Mouse (Mus musculus) kidney, embryonic 14.5 days (tissue): ENCODE data around the gene Pias4. TPM values are rescaled to one million over a fixed set of nuclear protein-coding genes. Genes with fewer than 3 reads are reported as not detected.
A peak's percentile ranks its signal among the peaks of the same experiment; 100 is the strongest.

Source experiments
- ATAC-seq: fragments of 200-750 bp; cut with Nextera tagmentation; 2 replicates; pipeline ENCODE4 v1.8.0; 2017; ENCODE audit warnings: moderate number of reproducible peaks, mild to moderate bottlenecking, moderate TSS enrichment, moderate library complexity; ENCODE audit not compliant: low FRiP score, low TSS enrichment
- H3K27ac ChIP-seq: fragments of 300-500 bp; sonication (generic); 2 replicates; pipeline ENCODE4 v1.5.1; 2014; ENCODE audit warnings: low read depth, mild to moderate bottlenecking, low read length, moderate library complexity, mixed read lengths
- H3K27me3 ChIP-seq: fragments of 300-500 bp; sonication (generic); 2 replicates; pipeline ENCODE4 v1.6.1; 2014; ENCODE audit warnings: mild to moderate bottlenecking, low read length; ENCODE audit not compliant: control insufficient read depth, insufficient read depth
- H3K36me3 ChIP-seq: fragments of 300-500 bp; sonication (generic); 2 replicates; pipeline ENCODE4 v1.6.1; 2014; ENCODE audit warnings: low read length, mixed read lengths; ENCODE audit not compliant: control insufficient read depth, insufficient read depth
- H3K4me1 ChIP-seq: fragments of 300-500 bp; sonication (generic); 2 replicates; pipeline ENCODE4 v1.6.1; 2014; ENCODE audit warnings: low read length, mixed read lengths; ENCODE audit not compliant: control insufficient read depth, insufficient read depth
- H3K4me2 ChIP-seq: fragments of 300-500 bp; sonication (generic); replicated peaks from 2 replicates; pipeline ENCODE4 v1.6.1; 2014; ENCODE audit warnings: low read depth, mild to moderate bottlenecking, low read length
- H3K4me3 ChIP-seq: fragments of 300-500 bp; sonication (generic); 2 replicates; pipeline ENCODE4 v1.5.1; 2014; ENCODE audit warnings: mild to moderate bottlenecking, low read length
- H3K9ac ChIP-seq: fragments of 300-500 bp; sonication (generic); 2 replicates; pipeline ENCODE4 v1.6.1; 2014; ENCODE audit warnings: low read depth, mild to moderate bottlenecking, low read length, moderate library complexity
- H3K9me3 ChIP-seq: fragments of 300-500 bp; sonication (generic); 2 replicates; pipeline ENCODE4 v1.6.1; 2016; ENCODE audit warnings: low read length; ENCODE audit not compliant: control insufficient read depth
- WGBS: fragments of 180-500 bp; shearing (Covaris S2); extraction: QIAGEN DNeasy Blood & Tissue Kit; methylation state at CpG from one replicate; pipeline ENCODE4 v1.1.7; 2014; 5-methylcytosine and 5-hydroxymethylcytosine counted together
- polyA plus RNA-seq: library from polyadenylated mRNA; unstranded; fragments of >200 nt; fragmentation: Nextera tagmentation; extraction: Ambion mirVana; gene quantifications from 2 replicates; pipeline ENCODE4 v1.2.1, GENCODE M21; 2014

Pias4 gene
- polyA plus RNA-seq, 1 experiment from 2014 or later, result 48.4 TPM

GRCm38 (mm10) chr10:81192968-81193501, 25.3 kb upstream of the Pias4 start:
- H3K27ac ChIP-seq, result peak overlapping the region; percentile 86; the same call in 1 of the 2 replicates
- H3K4me3 ChIP-seq, result peak overlapping the region; percentile 61
- H3K4me2 ChIP-seq, result peak overlapping the region; percentile 91
- peaks cover 33% of the 10 kb centered on the region for H3K27me3 ChIP-seq
- 4% methylated on average over 19 of the region's 19 CpGs for WGBS
- peaks cover 12% of the 10 kb centered on the region for H3K4me1 ChIP-seq
- H3K9ac ChIP-seq, result peak overlapping the region; percentile 84
- peak; percentile 18 for ATAC-seq
- peaks cover 16% of the 10 kb centered on the region; the same call in 1 of the 2 replicates for H3K36me3 ChIP-seq
- H3K9me3 ChIP-seq, result no peaks in the 10 kb centered on the region

DNA sequence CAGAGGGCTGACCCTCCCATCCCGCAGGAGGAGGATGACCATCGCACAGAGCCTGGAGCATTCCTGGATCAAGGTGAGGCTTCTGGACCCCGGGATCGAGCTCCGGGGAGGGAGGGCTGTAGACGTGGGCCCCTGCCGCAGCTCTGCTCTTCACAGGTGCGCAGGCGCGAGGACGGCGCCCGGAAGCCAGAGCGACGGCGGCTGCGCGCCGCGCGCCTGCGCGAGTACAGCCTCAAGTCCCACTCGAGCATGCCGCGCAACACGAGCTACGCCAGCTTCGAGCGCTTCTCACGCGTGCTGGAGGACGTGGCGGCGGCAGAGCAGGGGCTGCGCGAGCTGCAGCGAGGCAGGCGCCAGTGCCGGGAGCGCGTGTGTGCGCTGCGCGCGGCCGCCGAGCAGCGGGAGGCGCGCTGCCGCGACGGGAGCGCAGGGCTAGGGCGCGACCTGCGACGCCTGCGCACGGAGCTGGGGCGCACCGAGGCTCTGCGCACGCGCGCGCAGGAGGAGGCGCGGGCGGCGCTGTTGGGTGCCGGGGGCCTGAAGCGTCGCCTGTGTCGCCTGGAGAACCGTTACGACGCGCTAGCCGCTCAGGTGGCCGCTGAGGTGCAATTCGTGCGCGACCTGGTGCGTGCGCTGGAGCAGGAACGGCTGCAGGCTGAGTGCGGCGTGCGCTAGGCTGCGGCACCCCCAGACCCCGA, 24.7 kb upstream of the Pias4 start:
- under 1% methylated on average over 89 of the region's 93 CpGs for WGBS
- ATAC-seq, result peak; percentile 81

GRCm38 (mm10) chr10:81191342-81191982, 23.7 kb upstream of the Pias4 start:
- Histone ChIP-seq H3K36me3 (peaks cover 23% of the 10 kb centered on the region; the same call in 1 of the 2 replicates), H3K4me2 (peak overlapping the region; percentile 91; the same call in 1 of the 2 replicates), H3K9me3 (no peaks in the 10 kb centered on the region), H3K27ac (no peak overlapping the region; the same call in 1 of the 2 replicates), H3K27me3 (peaks cover 29% of the 10 kb centered on the region), H3K4me1 (peaks cover 12% of the 10 kb centered on the region), H3K4me3 (no peak overlapping the region), H3K9ac (no peak overlapping the region)
- 84% methylated on average over 18 of the region's 18 CpGs for WGBS
- ATAC-seq, result no peak

More for the DNA sequence above, 24.7 kb upstream of the Pias4 start:
- Histone ChIP-seq H3K4me2 (peak overlapping the region; percentile 91), H3K9ac (peak overlapping the region; percentile 84), H3K9me3 (no peaks in the 10 kb centered on the region), H3K27me3 (peaks cover 33% of the 10 kb centered on the region), H3K4me1 (peaks cover 12% of the 10 kb centered on the region), H3K27ac (peak overlapping the region; percentile 86; the same call in 1 of the 2 replicates), H3K36me3 (peaks cover 16% of the 10 kb centered on the region; the same call in 1 of the 2 replicates), H3K4me3 (peak overlapping the region; percentile 61)

DNA sequence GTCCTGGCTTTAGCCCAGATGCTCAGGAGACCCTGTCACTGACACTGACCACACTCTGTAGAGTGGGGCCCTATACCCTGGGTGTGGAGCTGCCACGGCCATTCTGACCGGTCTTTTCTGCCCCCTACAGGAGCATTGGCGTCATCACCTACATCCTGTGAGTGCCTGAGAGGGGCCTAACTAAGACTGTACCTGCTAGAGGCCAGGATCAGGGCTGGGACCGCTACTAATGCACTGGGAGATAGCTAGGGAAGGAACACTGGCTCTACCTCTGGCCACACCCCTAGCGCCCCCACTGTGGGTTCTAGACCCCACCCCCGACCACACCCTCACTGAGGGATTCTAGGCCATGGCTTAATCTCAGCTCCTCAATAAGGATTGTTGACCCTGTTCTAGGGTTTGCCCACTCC, 23.2 kb upstream of the Pias4 start:
- H3K27ac ChIP-seq, result no peak overlapping the region
- 72% methylated on average over 6 of the region's 6 CpGs for WGBS
- ATAC-seq, result 0 out of 2 replicates have a peak, but pooled peaks have one; percentile 7

DNA sequence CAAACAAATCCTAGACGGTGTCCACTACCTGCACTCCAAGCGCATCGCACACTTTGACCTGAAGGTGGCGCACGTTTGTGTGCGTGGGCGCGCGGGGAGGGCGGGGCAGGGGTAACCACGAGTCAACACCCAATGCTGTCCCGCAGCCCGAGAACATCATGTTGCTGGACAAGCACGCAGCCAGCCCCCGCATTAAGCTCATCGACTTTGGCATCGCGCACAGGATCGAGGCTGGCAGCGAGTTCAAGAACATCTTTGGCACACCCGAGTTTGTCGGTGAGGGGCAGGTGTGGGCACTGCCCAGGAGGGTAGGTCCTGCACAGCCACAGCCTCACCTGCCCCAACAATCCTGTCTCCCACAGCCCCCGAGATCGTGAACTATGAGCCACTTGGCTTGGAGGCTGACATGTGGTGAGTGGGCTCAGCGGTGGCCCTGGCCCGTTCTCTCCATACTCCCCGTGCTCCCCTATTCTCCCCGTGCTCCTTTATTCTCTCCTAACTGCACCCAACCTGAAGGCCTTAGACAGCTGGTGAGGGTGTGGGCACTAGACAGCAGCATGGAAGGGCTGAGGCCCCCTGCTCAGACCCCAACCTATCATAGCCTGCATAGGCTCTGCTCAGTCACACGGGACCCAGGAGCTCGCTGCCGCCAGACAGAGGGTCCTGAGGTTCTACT, 22.7 kb upstream of the Pias4 start:
- ATAC-seq, result no peak
- H3K4me1 ChIP-seq, result peaks cover 12% of the 10 kb centered on the region
- no peak overlapping the region for H3K9ac ChIP-seq
- WGBS, result 75% methylated on average over 31 of the region's 31 CpGs
- no peak overlapping the region for H3K4me3 ChIP-seq
- no peaks in the 10 kb centered on the region for H3K9me3 ChIP-seq
- peaks cover 27% of the 10 kb centered on the region; the same call in 1 of the 2 replicates for H3K36me3 ChIP-seq
- peaks cover 22% of the 10 kb centered on the region for H3K27me3 ChIP-seq
- H3K27ac ChIP-seq, result no peak overlapping the region
- no peak overlapping the region for H3K4me2 ChIP-seq

More for the DNA sequence above, 23.2 kb upstream of the Pias4 start:
- Histone ChIP-seq H3K36me3 (peaks cover 23% of the 10 kb centered on the region; the same call in 1 of the 2 replicates), H3K4me3 (no peak overlapping the region), H3K9ac (no peak overlapping the region), H3K4me2 (no peak overlapping the region), H3K27me3 (peaks cover 27% of the 10 kb centered on the region), H3K4me1 (peaks cover 12% of the 10 kb centered on the region), H3K9me3 (no peaks in the 10 kb centered on the region)

DNA sequence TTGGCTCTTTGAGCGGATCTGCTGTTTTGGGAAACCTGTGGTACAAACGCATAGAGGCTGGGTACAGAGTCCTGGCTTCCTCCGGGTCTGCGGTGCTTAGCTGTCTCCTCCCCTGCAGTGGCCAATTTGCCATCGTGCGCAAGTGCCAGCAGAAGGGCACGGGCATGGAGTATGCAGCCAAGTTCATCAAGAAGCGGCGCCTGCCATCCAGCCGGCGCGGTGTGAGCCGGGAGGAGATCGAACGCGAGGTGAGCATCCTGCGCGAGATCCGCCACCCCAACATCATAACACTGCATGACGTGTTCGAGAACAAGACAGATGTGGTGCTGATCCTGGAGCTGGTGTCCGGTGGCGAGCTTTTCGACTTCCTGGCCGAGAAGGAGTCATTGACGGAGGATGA, 22.1 kb upstream of the Pias4 start:
- no peak overlapping the region for H3K9ac ChIP-seq
- H3K36me3 ChIP-seq, result peaks cover 32% of the 10 kb centered on the region; the same call in 1 of the 2 replicates
- no peaks in the 10 kb centered on the region for H3K9me3 ChIP-seq
- peaks cover 16% of the 10 kb centered on the region; the same call in 1 of the 2 replicates for H3K27me3 ChIP-seq
- no peak overlapping the region for H3K4me2 ChIP-seq
- H3K27ac ChIP-seq, result no peak overlapping the region
- H3K4me1 ChIP-seq, result peaks cover 15% of the 10 kb centered on the region
- WGBS, result 84% methylated on average over 26 of the region's 26 CpGs
- H3K4me3 ChIP-seq, result no peak overlapping the region
- ATAC-seq, result no peak

- no peak overlapping the region for H3K4me2 ChIP-seq
- H3K4me1 ChIP-seq, result peaks cover 14% of the 10 kb centered on the region
- H3K9ac ChIP-seq, result no peak overlapping the region
- H3K27ac ChIP-seq, result no peak overlapping the region
- no peaks in the 10 kb centered on the region for H3K9me3 ChIP-seq
- no peak for ATAC-seq
- H3K27me3 ChIP-seq, result no peaks in the 10 kb centered on the region
- 93% methylated on average over 9 of the region's 9 CpGs for WGBS
- peaks cover 38% of the 10 kb centered on the region for H3K36me3 ChIP-seq
- no peak overlapping the region for H3K4me3 ChIP-seq
Observed at GRCm38 (mm10) chr10:81187161-81187560, 19.4 kb upstream of the Pias4 start.

DNA sequence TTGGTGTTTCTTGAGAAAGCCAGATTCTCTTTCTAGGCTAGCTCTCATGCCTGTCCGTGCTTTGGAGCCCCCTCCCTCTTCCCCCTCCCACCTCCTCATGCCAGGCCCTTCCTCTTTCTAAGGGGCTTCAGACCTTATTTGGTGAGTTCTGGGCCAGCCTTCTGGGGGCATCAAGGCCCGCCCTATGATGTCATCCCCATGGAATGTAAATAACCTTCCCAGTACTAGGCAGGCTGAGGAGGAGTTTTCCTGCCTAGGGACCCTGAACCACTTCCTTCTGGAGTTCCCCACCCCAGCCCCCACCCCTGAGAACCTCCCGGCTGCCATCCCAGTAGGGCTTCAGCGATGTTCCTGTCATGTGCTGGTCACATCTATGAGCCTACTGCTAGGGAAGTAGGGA, 17.0 kb upstream of the Pias4 start:
- WGBS, result 46% methylated on average over 4 of the region's 4 CpGs
- Histone ChIP-seq H3K4me1 (peaks cover 11% of the 10 kb centered on the region; the same call in 1 of the 2 replicates), H3K36me3 (peaks cover 51% of the 10 kb centered on the region), H3K27me3 (no peaks in the 10 kb centered on the region), H3K27ac (peak overlapping the region; percentile 10; the same call in 1 of the 2 replicates), H3K9ac (no peak overlapping the region), H3K9me3 (no peaks in the 10 kb centered on the region), H3K4me3 (no peak overlapping the region), H3K4me2 (no peak overlapping the region)
- ATAC-seq, result no peak
